Mouse (Mus musculus) lung, postnatal 10 days (tissue): ENCODE results near the gene Ubash3a.

ENCODE experiments used
- DNase-seq: peaks from one replicate; pipeline ENCODE4 v3.0.0; 2021

The Ubash3a gene

DNA sequence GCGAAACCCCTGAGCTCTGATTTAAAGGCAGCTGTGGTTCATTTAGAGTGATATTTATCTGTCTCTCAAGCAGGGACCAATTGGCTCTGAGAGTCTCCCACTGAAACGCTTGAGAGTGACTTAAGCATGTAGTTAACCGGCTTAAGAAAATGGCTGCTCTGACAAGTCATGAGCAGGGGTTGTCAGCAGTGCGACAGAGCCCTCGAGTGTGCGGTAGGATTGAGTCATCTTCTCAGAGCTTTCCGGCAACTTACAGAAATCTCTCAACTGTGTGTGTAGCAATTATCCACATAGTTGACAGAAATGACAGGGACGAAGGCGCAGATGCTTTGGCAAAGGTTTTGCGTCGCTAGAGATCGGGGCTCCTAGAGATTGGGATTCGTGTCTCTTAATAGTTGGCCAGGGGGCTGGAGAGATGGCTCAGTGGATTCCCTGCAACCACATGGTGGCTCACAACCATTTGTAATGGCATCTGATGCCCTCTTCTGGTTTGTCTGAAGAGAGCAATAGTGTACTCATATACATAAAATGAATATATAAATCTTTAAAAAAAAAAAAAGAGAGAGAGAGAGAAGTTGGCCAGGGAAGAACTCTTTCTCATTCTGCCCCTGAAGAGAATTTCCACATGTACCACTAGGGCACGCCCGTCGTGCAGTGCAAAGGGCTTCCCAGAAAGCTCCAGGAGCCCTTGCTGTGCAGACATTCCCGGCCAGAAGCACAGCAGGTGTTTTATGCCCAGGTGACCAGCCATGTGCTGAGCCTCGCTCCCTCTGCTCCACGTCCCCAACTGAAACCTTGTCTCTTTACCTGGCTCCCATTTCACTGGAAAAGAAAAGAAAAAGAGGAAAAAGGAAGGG, 74.4 kb downstream of the Ubash3a start:
- no peak for DNase-seq

DNA sequence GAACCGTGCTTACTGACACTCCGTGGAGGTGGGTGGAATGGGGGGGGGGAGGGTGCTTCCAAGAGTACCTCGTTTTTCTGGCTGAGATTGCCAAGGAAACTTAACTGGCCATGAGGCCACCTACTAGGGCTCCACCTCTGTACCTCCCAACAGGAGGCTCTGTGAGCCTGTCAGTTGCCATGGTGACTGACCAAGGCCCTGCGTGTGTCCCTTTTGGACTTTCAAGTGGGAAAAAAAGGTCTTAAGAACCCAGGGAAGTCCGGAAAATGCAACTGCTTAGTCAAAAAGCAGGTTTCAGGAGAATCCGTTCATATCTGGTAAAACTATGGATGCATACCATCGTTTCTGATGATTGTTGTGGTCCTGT, 75.0 kb downstream of the Ubash3a start:
- DNase-seq, result no peak

DNA sequence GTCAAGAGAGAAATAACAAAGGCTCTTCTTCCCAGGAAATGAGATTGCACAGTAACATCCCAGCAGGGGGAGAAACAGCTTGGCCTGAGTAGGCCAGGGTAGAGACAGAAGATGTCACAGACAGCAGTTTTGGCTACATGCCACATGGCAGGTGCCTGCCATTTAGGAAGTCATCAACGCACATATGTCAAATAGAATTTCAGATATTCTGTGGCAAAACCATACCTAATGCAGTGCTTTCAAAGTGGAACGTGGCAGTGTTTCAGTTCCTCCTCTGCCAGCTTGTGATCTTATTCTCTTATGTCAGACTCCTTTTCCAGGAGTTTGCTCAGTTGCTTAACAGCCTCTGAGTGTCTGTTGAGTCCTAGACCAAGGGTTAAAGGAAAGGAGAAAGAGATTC, 78.2 kb downstream of the Ubash3a start:
- no peak for DNase-seq

DNA sequence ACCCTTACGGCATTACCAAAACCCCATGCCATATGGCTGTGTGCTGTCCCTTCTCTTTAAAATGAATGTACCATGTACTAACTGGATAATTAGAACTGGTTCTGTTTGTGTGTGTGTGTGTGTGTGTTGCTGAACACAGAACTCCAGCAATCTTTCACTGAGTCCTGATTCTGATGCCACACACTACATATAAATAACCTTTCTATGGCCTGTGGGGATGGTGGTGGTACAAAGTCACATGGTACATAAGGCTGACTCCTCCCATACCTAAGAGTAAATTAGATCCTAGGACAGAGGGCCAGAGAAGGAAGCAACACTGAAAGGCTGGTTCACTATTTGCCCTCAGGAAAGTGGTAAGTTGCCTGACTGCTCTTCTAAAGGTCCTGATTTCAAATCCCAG, 78.8 kb downstream of the Ubash3a start, which contains the start of gene Slc37a1:
Slc37a1 (plus strand) TSS at position 301 of the 400 bp plus-strand sequence.
- DNase-seq, result no peak

DNA sequence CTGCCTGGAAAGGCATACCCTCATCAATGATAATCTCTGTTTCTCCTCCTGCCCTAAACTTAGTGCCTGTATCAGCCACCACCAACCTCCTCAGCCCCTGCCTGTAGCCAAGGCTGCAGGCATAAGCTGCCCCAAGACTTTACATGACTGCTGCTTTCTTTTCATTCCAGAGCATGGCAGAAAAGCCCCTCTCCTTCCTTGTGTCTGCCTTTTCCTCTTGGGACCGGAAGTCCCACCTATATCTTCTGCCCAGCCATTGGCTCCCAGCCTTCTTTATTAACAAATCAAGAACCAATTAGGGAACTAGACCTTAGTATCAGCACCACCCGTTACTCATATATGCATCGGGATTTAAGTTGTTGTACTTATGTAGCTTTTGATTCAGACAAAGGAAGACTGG, 79.5 kb downstream of the Ubash3a start:
- no peak for DNase-seq

DNA sequence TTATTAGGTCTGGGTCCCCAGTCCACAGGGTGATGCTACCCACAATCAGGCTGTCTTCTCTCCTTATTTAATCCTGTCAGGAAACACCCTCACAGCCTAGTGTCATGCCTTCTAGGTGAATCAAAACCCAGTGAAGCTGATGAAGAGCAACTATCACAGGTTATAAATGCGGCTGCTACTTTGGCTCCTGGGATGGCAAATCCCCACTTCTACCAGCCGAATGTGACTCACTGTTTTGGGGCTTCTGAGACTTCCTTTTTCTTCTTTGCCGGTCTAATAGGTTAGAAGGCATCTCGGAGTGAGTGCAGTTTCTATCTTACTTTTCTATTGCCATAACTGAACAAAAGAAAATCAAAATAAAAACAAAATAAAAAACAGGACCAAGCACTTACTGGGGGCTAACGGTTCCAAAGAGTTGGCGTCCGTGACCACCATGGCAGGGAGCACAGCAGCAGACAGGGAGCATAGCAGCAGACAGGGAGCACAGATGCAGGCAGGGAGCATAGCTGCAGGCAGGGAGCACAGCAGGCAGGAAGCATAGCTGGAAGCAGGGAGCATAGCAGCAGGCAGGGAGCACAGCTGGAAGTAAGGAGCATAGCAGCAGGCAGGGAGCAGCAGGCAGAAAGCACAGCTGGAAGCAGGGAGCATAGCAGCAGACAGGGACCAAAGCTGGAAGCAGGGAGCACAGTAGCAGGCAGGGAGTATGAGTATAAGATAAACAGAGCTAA, 81.5 kb downstream of the Ubash3a start:
- no peak for DNase-seq

DNA sequence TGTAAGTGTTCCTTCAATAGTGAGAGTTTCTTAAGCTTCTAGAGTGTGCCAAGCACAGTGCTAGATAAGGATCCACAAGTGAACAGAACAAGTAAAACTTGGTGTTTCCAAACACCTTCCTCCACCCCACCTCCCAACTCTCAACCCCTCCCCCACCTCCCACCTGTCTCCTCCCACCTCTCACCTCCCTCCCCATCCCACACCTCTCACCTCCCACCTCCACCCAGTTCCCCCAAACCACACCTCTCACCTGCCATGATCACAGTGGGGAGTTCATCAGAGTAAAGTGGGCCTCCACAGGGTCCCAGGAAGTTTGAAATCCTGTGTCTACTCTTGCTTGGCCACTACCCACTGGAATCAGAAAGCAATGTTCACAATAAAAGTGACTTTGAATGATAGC, 82.6 kb downstream of the Ubash3a start:
- DNase-seq, result no peak

DNA sequence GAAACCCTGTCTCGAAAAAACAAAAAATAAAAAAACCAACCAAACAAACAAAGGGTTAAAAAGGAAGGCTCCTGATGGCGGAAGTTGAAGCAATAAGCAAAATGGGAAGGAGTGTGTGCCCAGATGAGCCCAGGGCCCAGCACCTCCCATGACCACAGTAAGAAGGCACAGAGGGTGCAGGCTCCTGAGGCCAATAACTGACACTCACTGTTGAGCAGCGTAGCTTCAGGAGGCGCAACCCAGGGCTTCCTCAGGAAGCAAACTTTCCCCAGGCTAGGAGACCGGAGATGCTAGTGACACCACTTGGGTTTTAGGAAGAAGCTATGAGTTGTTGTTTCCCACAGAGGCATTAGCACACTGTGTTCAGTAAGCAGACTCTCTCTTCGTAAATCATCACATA, 83.2 kb downstream of the Ubash3a start:
- DNase-seq, result no peak

DNA sequence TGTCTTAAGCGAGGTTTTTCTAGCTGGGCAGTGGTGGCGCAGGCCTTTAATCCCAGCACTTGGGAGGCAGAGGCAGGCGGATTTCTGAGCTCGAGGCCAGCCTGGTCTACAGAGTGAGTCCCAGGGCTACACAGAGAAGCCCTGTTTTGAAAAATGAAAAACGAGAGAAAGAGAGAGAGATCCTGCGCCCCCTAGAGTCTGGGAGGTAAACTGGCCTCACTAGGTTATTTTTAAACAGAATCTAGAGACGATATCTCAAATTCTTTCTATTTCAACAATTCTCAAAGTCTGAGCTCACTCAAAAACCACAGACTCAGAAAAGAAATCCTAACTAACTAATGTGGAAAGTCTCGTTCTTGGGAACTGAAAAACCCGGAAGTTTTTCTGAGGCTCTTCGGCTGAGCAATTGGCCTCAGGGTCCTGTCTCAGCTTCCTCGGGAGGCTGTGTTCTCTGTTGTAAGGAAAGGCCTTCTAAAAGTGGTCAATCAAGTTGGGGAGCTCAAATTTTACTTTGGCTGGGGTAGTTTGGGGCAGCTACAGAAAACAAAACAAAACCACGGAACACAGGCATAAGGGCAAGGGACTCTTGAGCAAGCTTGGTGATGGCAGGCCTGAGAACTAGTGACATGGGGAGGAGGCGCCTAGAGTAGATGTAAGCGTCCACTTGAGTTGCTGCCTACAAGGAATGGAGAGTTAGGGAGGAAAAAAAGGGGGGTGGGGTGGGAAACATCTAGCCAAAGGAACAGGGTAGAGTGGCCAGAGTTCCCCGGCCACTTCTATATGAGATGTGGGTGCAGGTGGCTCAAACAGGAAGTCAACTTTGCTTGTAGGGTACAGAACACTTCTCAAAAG, 86.9 kb downstream of the Ubash3a start:
- DNase-seq, result peak; percentile 63

DNA sequence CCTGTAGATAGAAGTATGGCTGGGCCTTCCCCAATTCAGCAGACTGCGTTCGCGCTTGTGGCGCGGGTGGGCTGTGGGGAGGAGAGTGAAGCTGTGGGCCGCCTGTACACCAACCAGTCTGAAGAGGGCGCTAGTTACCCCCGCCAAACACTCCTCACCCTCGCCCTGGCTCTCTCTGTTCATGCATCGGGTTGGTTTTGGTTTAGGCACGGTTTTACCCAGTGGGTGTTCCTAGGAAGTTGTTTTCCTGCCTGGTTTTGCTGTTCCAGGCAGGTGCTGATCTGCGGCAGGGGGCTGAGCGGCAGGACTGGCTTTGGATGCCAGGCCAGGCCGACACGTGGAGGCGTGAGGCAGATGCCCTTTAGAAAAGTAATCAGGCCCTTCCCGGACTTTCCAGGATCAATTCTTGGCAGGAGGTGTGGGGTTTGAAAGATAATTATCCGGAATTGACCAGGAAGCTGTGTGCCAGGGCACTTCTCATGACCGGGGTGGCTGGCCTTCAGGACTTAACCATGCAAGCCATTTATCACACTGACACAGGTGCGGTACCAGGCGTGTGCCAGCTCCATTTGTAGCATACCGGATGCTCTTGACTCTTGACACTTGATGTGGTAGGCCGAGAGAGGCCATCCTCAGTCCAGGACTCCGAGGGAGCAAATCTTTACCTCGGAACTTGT, 87.7 kb downstream of the Ubash3a start:
- peak; percentile 75 for DNase-seq

DNA sequence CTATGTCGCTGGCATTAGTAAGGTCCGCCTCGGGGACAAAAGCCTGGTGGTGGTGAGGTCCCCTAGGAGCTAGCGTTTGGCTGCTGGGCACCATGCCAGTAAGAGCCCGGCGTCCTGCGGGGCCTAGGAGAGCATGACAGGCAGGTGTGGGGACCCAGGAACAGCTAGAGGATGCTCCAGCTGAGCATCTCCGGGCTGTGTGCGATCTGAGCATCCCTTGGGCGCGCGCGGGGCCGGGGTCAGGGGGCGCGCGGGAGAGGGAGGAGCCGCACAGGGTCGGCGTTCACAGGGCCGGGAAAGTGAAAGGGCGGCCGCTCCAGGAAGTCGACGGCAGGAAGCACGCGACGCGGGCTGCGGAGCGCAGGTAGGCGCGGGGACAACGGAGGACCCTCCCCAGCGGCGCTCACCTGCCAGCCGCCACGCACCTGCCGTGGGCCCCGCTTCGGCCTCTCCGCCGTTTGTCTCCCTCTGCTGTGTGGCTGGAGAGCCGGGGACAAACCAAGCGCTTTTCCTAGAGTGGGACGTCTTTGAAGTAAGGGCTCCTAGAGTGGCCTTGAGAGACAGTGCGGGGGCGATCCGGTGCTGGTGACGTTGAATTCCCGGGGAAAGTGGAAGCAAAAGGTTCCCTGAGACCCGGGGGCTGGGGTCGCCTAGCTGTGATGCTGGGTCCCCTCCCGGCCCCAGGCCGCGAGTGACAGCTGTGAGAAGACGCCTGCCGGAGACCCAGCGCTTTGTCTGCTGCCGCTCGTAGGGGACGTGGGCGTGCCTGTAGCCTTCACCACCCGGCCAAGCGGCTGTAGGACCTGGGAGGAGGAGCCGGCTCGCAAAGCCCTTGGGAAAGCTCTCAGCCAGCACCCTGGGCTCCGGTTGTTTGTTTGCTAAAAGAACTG, 88.5 kb downstream of the Ubash3a start:
- peak; percentile 94 for DNase-seq
